Mouse (Mus musculus) bone marrow, adult 2 months (tissue): ENCODE measurements at regions not wholly inside any gene's neighbourhood (a gene's known extent, or its start where the extent isn't known, plus 50 kb on each side); places are given as distances from the start of the nearest gene placed in this dataset.

Source experiments
- CTCF ChIP-seq: fragments of 200-500 bp; IDR thresholded peaks from 2 replicates; pipeline ENCODE4 v1.5.1; 2011; ENCODE audit warnings: low read length, control low read depth; ENCODE audit not compliant: control insufficient read depth, insufficient read depth
- POLR2A ChIP-seq: fragments of 200-500 bp; IDR thresholded peaks from 2 replicates; pipeline ENCODE4 v1.6.1; 2011; ENCODE audit warnings: low read depth, mild to moderate bottlenecking, control low read depth, low read length, borderline replicate concordance; ENCODE audit not compliant: control insufficient read depth

GRCm38 (mm10) chr11:44155591-44155990, 244.3 kb upstream of the Il12b start:
- TF ChIP-seq CTCF, result no peak
- TF ChIP-seq POLR2A, result no peak
